Mouse (Mus musculus) liver, adult 2 months (tissue): ENCODE data around the gene Tpm4.

Experiments
- CTCF ChIP-seq: fragments of 200-500 bp; IDR thresholded peaks from 2 replicates; pipeline ENCODE4 v1.5.1; 2011; ENCODE audit warnings: low read depth, low read length, control low read depth
- POLR2A ChIP-seq: fragments of 200-500 bp; IDR thresholded peaks from 2 replicates; pipeline ENCODE4 v1.6.1; 2011; ENCODE audit warnings: low read length, control low read depth; ENCODE audit not compliant: insufficient read depth; ENCODE audit errors: extremely low read depth

- TF ChIP-seq POLR2A (no peak), CTCF (no peak)
Measured at GRCm38 (mm10) chr8:72144345-72144975, 9.7 kb downstream of the Tpm4 start.
